Mouse (Mus musculus): ENCODE measurements around the gene Npepps. TPM values are rescaled to one million over a fixed set of nuclear protein-coding genes. Genes with fewer than 3 reads are reported as not detected.
"Not testable (repeated sequence)": the region's sequence is repeated elsewhere in the genome, so short reads cannot be mapped to it uniquely, and the experiment has no call there.

Npepps gene
- polyA plus RNA-seq, 1 experiment from 2014 or later = 41.9 TPM

GRCm38 (mm10) chr11:97272835-97273234 lies 7.6 kb downstream of the Npepps start:
- H3K4me3 ChIP-seq (ENCODE audit: low read depth, low read length) = no peak overlapping the region
- TF ChIP-seq CTCF (IDR thresholded peaks at IDR 0.05; ENCODE audit: low read depth) = no peak
- no peak overlapping the region; the same call in 1 of the 2 replicates for H3K27ac ChIP-seq (ENCODE audit: low read depth, low read length)
- H3K4me1 ChIP-seq (replicated peaks; ENCODE audit: control insufficient read depth, insufficient read depth, low read length) = 0 out of 2 replicates have a peak, but pooled peaks cover 4% of the 10 kb centered on the region
- no peak overlapping the region for H3K4me2 ChIP-seq (replicated peaks; ENCODE audit: low read depth)
- ATAC-seq = no peak
- no peaks in the 10 kb centered on the region for H3K27me3 ChIP-seq (replicated peaks; ENCODE audit: control insufficient read depth, insufficient read depth, low read length)
- no peak overlapping the region for H3K9ac ChIP-seq (ENCODE audit: low read depth, low read length)
- WGBS = 80% methylated on average over 4 of the region's 4 CpGs
- H3K36me3 ChIP-seq (ENCODE audit: control insufficient read depth, insufficient read depth) = no peaks in the 10 kb centered on the region
- H3K9me3 ChIP-seq (ENCODE audit: control insufficient read depth) = no peaks in the 10 kb centered on the region

- WGBS = 75% methylated on average over 2 of the region's 2 CpGs
- H3K27me3 ChIP-seq (replicated peaks; ENCODE audit: control insufficient read depth, insufficient read depth, low read length); H3K9ac ChIP-seq (ENCODE audit: low read depth, low read length); H3K9me3 ChIP-seq (ENCODE audit: control insufficient read depth); H3K4me1 ChIP-seq (replicated peaks; ENCODE audit: control insufficient read depth, insufficient read depth, low read length); H3K27ac ChIP-seq (ENCODE audit: low read depth, low read length); H3K4me3 ChIP-seq (ENCODE audit: low read depth, low read length); H3K36me3 ChIP-seq (ENCODE audit: control insufficient read depth, insufficient read depth); ATAC-seq; H3K4me2 ChIP-seq (replicated peaks; ENCODE audit: low read depth): not testable (repeated sequence)
- TF ChIP-seq CTCF (IDR thresholded peaks at IDR 0.05; ENCODE audit: low read depth) = peak; percentile 53
These were observed 10.4 kb downstream of the Npepps start for GRCm38 (mm10) chr11:97270004-97270403.

- H3K9me3 ChIP-seq (ENCODE audit: control insufficient read depth); H3K4me1 ChIP-seq (replicated peaks; ENCODE audit: control insufficient read depth, insufficient read depth, low read length); H3K27me3 ChIP-seq (replicated peaks; ENCODE audit: control insufficient read depth, insufficient read depth, low read length); H3K27ac ChIP-seq (ENCODE audit: low read depth, low read length); H3K9ac ChIP-seq (ENCODE audit: low read depth, low read length); H3K4me2 ChIP-seq (replicated peaks; ENCODE audit: low read depth); H3K4me3 ChIP-seq (ENCODE audit: low read depth, low read length); ATAC-seq; H3K36me3 ChIP-seq (ENCODE audit: control insufficient read depth, insufficient read depth): not testable (repeated sequence)
- 88% methylated on average over 1 of the region's 1 CpGs for WGBS
These were observed 13.9 kb downstream of the Npepps start for GRCm38 (mm10) chr11:97266544-97266943.

GRCm38 (mm10) chr11:97249649-97250048 lies 30.8 kb downstream of the Npepps start:
- not testable (repeated sequence) for ATAC-seq; H3K4me2 ChIP-seq (replicated peaks; ENCODE audit: low read depth); H3K27me3 ChIP-seq (replicated peaks; ENCODE audit: control insufficient read depth, insufficient read depth, low read length); H3K4me1 ChIP-seq (replicated peaks; ENCODE audit: control insufficient read depth, insufficient read depth, low read length); H3K9me3 ChIP-seq (ENCODE audit: control insufficient read depth); H3K27ac ChIP-seq (ENCODE audit: low read depth, low read length); H3K9ac ChIP-seq (ENCODE audit: low read depth, low read length); H3K4me3 ChIP-seq (ENCODE audit: low read depth, low read length)
- 91% methylated on average over 1 of the region's 1 CpGs for WGBS
- 0 out of 2 replicates have a peak, but pooled peaks have one; percentile 9 for TF ChIP-seq CTCF (IDR thresholded peaks at IDR 0.05; ENCODE audit: low read depth)
- H3K36me3 ChIP-seq (ENCODE audit: control insufficient read depth, insufficient read depth) = peaks cover 26% of the 10 kb centered on the region

GRCm38 (mm10) chr11:97246510-97247159 lies 33.8 kb downstream of the Npepps start:
- TF ChIP-seq CTCF (IDR thresholded peaks at IDR 0.05; ENCODE audit: low read depth) = no peak
- H3K4me3 ChIP-seq (ENCODE audit: low read depth, low read length) = no peak overlapping the region
- H3K9me3 ChIP-seq (ENCODE audit: control insufficient read depth) = no peaks in the 10 kb centered on the region
- no peak overlapping the region for H3K9ac ChIP-seq (ENCODE audit: low read depth, low read length)
- H3K36me3 ChIP-seq (ENCODE audit: control insufficient read depth, insufficient read depth) = peaks cover 22% of the 10 kb centered on the region
- 0 out of 2 replicates have a peak overlapping the region, but pooled peaks have one; percentile 21 for H3K4me2 ChIP-seq (replicated peaks; ENCODE audit: low read depth)
- ATAC-seq = peak; percentile 97
- H3K27ac ChIP-seq (ENCODE audit: low read depth, low read length) = peak overlapping the region; percentile 70
- no peaks in the 10 kb centered on the region for H3K27me3 ChIP-seq (replicated peaks; ENCODE audit: control insufficient read depth, insufficient read depth, low read length)
- no peaks in the 10 kb centered on the region for H3K4me1 ChIP-seq (replicated peaks; ENCODE audit: control insufficient read depth, insufficient read depth, low read length)
- 44% methylated on average over 10 of the region's 10 CpGs for WGBS

GRCm38 (mm10) chr11:97241321-97241720 lies 39.1 kb downstream of the Npepps start:
- WGBS = 91% methylated on average over 7 of the region's 7 CpGs
- H3K4me1 ChIP-seq (replicated peaks; ENCODE audit: control insufficient read depth, insufficient read depth, low read length) = no peaks in the 10 kb centered on the region
- H3K27me3 ChIP-seq (replicated peaks; ENCODE audit: control insufficient read depth, insufficient read depth, low read length) = no peaks in the 10 kb centered on the region
- no peaks in the 10 kb centered on the region for H3K9me3 ChIP-seq (ENCODE audit: control insufficient read depth)
- H3K9ac ChIP-seq (ENCODE audit: low read depth, low read length) = no peak overlapping the region
- TF ChIP-seq CTCF (IDR thresholded peaks at IDR 0.05; ENCODE audit: low read depth) = no peak
- no peak overlapping the region for H3K27ac ChIP-seq (ENCODE audit: low read depth, low read length)
- no peak overlapping the region for H3K4me3 ChIP-seq (ENCODE audit: low read depth, low read length)
- ATAC-seq = no peak
- H3K4me2 ChIP-seq (replicated peaks; ENCODE audit: low read depth) = no peak overlapping the region
- peaks cover 37% of the 10 kb centered on the region for H3K36me3 ChIP-seq (ENCODE audit: control insufficient read depth, insufficient read depth)

Measured in intestine, postnatal 0 days (tissue).